Mouse (Mus musculus) left cerebral cortex, adult 18-20 months (tissue): ENCODE results near the gene Casr. TPM values are rescaled to one million over a fixed set of nuclear protein-coding genes. Genes with fewer than 3 reads are reported as not detected.

ENCODE experiments used
- DNase-seq, 2 experiments: peaks; one replicate each; pipeline ENCODE4 v3.0.0; 2021 to 2022; ENCODE audit warnings: low spot score in 2 of 2, mixed read lengths in 1 of 2
- total RNA-seq, 2 experiments: library from RNA; stranded (reverse); gene quantifications; 2 replicates each; pipeline ENCODE4 v1.2.3; 2021

Casr gene
- total RNA-seq, 2 experiments from 2014 or later = 0.56 to 0.86 TPM

GRCm38 (mm10) chr16:36455342-36455802, 106.6 kb downstream of the Casr start, which contains the start of gene Stfa3:
Gene Stfa3, minus strand, starts transcription at chr16:36455392.
- DNase-seq = no peak

Other genes starting within 250 kb of the Casr start
- not detected for gene BC117090, start 227.8 kb downstream of the Casr start, total RNA-seq
- gene BC100530, start 194.4 kb downstream of the Casr start, total RNA-seq = not detected
- not detected for gene Stfa2, start 153.7 kb downstream of the Casr start, total RNA-seq
- not detected for gene Stfa3, start 106.7 kb downstream of the Casr start, total RNA-seq
- 1 to 10 TPM in 1 of 2 experiments, under 1 TPM in 1; 0.98 to 1.9 TPM for gene Cd86, start 103.9 kb upstream of the Casr start, total RNA-seq
- gene Ildr1, start 131.8 kb upstream of the Casr start, total RNA-seq = under 1 TPM; 0.12 to 0.40 TPM
- gene Slc15a2, start 222.8 kb upstream of the Casr start, total RNA-seq = 10 to 100 TPM; 32.4 to 33.6 TPM